Mouse (Mus musculus) forebrain, embryonic 11.5 days (tissue): ENCODE results near the gene Ogfrl1. TPM values are rescaled to one million over a fixed set of nuclear protein-coding genes. Genes with fewer than 3 reads are reported as not detected.
A peak's percentile ranks its signal among the peaks of the same experiment; 100 is the strongest.
"Not testable (repeated sequence)": the region's sequence is repeated elsewhere in the genome, so short reads cannot be mapped to it uniquely, and the experiment has no call there.

Source experiments
- ATAC-seq: fragments of 200-750 bp; cut with Nextera tagmentation; replicated peaks from 2 replicates; pipeline ENCODE4 v1.8.0; 2017; ENCODE audit warnings: moderate TSS enrichment; ENCODE audit not compliant: low FRiP score
- DNase-seq: peaks from one replicate; pipeline ENCODE4 v3.0.0-alpha.2; 2017; ENCODE audit warnings: low spot score
- H3K27ac ChIP-seq: fragments of 300-500 bp; sonication (generic); 2 replicates; pipeline ENCODE4 v1.5.1; 2014; ENCODE audit warnings: low read depth, low read length
- H3K27me3 ChIP-seq: fragments of 300-500 bp; sonication (generic); 2 replicates; pipeline ENCODE4 v1.6.1; 2014; ENCODE audit warnings: mild to moderate bottlenecking, low read length, mixed read lengths; ENCODE audit not compliant: control insufficient read depth, insufficient read depth
- H3K36me3 ChIP-seq: fragments of 300-500 bp; sonication (generic); 2 replicates; pipeline ENCODE4 v1.6.1; 2014; ENCODE audit warnings: mild to moderate bottlenecking, low read length, moderate library complexity, mixed read lengths; ENCODE audit not compliant: control insufficient read depth, insufficient read depth
- H3K4me1 ChIP-seq: fragments of 300-500 bp; sonication (generic); replicated peaks from 2 replicates; pipeline ENCODE4 v1.6.1; 2014; ENCODE audit warnings: low read length, mixed read lengths; ENCODE audit not compliant: control insufficient read depth, insufficient read depth
- H3K4me2 ChIP-seq: fragments of 300-500 bp; sonication (generic); 2 replicates; pipeline ENCODE4 v1.6.1; 2014; ENCODE audit warnings: low read depth, mild to moderate bottlenecking, low read length, moderate library complexity, mixed read lengths; ENCODE audit not compliant: severe bottlenecking
- H3K4me3 ChIP-seq: fragments of 300-500 bp; sonication (generic); 2 replicates; pipeline ENCODE4 v1.5.1; 2014; ENCODE audit warnings: low read depth, low read length
- H3K9ac ChIP-seq: fragments of 300-500 bp; sonication (generic); 2 replicates; pipeline ENCODE4 v1.6.1; 2014; ENCODE audit warnings: low read length
- H3K9me3 ChIP-seq: fragments of 300-500 bp; sonication (generic); 2 replicates; pipeline ENCODE4 v1.6.1; 2016; ENCODE audit warnings: low read length, mixed read lengths; ENCODE audit not compliant: control insufficient read depth
- WGBS: fragments of 180-500 bp; shearing (Covaris S2); extraction: QIAGEN DNeasy Blood & Tissue Kit; methylation state at CpG from one replicate; pipeline ENCODE4 v1.1.7; 2014; 5-methylcytosine and 5-hydroxymethylcytosine counted together
- polyA plus RNA-seq: library from polyadenylated mRNA; unstranded; fragments of >200 nt; fragmentation: Nextera tagmentation; extraction: Ambion mirVana; gene quantifications from 2 replicates; pipeline ENCODE4 v1.2.1, GENCODE M21; 2014

Ogfrl1 gene
- polyA plus RNA-seq, 1 experiment from 2014 or later = 12.0 TPM

DNA sequence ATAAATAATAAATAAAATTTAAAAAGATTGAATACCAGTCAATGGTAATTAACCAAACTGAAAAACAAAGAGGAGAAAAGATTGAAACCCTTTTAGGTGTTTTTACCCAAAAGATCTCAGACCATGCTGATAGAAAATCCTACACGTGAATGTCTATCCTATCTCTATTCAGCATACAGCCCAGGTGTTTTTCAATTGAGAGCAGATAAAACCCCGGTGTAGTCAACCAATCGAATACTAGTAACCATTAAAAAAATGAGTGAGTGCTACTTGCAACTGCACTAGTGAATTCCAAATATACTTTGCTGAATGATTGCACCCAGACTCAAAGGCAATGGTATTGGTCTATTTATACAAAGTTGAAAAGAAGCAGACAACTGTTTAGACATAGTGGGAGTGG lies 4.8 kb upstream of the Ogfrl1 start:
- Histone ChIP-seq H3K9ac (no peak overlapping the region), H3K4me1 (no peaks in the 10 kb centered on the region), H3K4me2 (no peak overlapping the region), H3K36me3 (no peaks in the 10 kb centered on the region), H3K27ac (no peak overlapping the region), H3K27me3 (no peaks in the 10 kb centered on the region), H3K9me3 (no peaks in the 10 kb centered on the region), H3K4me3 (no peak overlapping the region)
- 91% methylated on average over 3 of the region's 3 CpGs for WGBS
- no peak for DNase-seq
- no peak for ATAC-seq

DNA sequence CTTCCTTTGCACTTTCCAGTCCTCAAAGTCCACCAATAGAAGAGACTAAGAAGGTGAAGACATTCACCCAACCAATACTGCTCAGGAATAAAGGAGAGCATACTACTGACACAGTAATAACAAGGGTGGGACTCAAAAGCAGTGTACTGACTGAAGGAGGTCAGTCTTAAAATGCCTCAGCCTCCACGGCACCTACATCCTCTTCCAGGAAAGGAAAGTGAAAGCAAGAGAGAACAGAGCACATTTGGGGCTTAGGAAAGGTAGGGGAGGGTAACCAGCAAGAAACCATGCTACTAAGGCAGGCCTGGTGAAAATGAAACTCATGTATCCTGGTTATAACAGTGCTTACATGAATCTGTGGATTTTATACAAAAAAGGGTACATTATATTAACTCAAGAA lies 2.0 kb upstream of the Ogfrl1 start:
- WGBS = 83% methylated on average over 1 of the region's 1 CpGs
- ATAC-seq (no peak), DNase-seq (no peak)
- no peak overlapping the region for H3K27ac ChIP-seq
- H3K4me2 ChIP-seq = no peak overlapping the region
- no peak overlapping the region for H3K4me3 ChIP-seq
- no peaks in the 10 kb centered on the region for H3K9me3 ChIP-seq
- H3K36me3 ChIP-seq = no peaks in the 10 kb centered on the region
- H3K27me3 ChIP-seq = no peaks in the 10 kb centered on the region
- H3K9ac ChIP-seq = no peak overlapping the region
- H3K4me1 ChIP-seq = no peaks in the 10 kb centered on the region

- not testable (repeated sequence) for H3K27ac ChIP-seq, H3K4me3 ChIP-seq, ATAC-seq, DNase-seq, H3K4me2 ChIP-seq, H3K9ac ChIP-seq, H3K36me3 ChIP-seq, H3K4me1 ChIP-seq, H3K9me3 ChIP-seq, H3K27me3 ChIP-seq
- WGBS = 80% methylated on average over 2 of the region's 2 CpGs
Observed at GRCm38 (mm10) chr1:23394356-23394755, 3.2 kb downstream of the Ogfrl1 start.

GRCm38 (mm10) chr1:23391744-23392143 lies 5.8 kb downstream of the Ogfrl1 start:
- no peak overlapping the region for H3K4me2 ChIP-seq
- H3K4me1 ChIP-seq = no peaks in the 10 kb centered on the region
- no peak for ATAC-seq
- H3K27me3 ChIP-seq = no peaks in the 10 kb centered on the region
- H3K27ac ChIP-seq = no peak overlapping the region
- no peak overlapping the region for H3K9ac ChIP-seq
- no peak for DNase-seq
- no peaks in the 10 kb centered on the region for H3K36me3 ChIP-seq
- H3K4me3 ChIP-seq = no peak overlapping the region
- no peaks in the 10 kb centered on the region for H3K9me3 ChIP-seq
- 88% methylated on average over 7 of the region's 7 CpGs for WGBS

DNA sequence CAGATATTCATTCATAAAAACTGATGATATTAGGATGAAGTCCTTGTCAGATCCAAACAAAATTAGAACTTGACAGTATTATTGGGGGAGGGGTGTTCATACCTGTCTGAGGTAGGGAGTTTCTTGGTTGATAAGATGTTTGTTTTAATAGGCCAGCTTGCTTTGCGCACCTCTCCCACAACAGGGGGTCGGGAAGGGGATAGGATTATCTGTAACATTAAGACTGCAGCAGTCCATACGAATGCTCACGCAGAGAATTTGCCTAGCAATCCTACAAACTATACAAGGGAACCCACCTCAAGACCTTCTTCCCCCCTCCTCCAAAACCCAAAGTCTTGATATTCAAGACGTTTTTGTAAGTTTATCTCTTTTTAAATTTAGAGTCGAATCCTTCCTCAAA lies 13.2 kb downstream of the Ogfrl1 start:
- ATAC-seq (no peak), DNase-seq (no peak)
- WGBS = 84% methylated on average over 6 of the region's 6 CpGs
- no peak overlapping the region for H3K4me2 ChIP-seq
- H3K4me1 ChIP-seq = peaks cover 6% of the 10 kb centered on the region; the same call in 1 of the 2 replicates
- no peak overlapping the region for H3K4me3 ChIP-seq
- no peaks in the 10 kb centered on the region for H3K36me3 ChIP-seq
- H3K27ac ChIP-seq = no peak overlapping the region
- no peaks in the 10 kb centered on the region for H3K27me3 ChIP-seq
- no peaks in the 10 kb centered on the region for H3K9me3 ChIP-seq
- no peak overlapping the region for H3K9ac ChIP-seq

- Histone ChIP-seq H3K9me3 (no peaks in the 10 kb centered on the region), H3K36me3 (no peaks in the 10 kb centered on the region), H3K4me2 (peak overlapping the region; percentile 96), H3K4me1 (peaks cover 6% of the 10 kb centered on the region; the same call in 1 of the 2 replicates), H3K27ac (peak overlapping the region; percentile 50), H3K4me3 (peak overlapping the region; percentile 83), H3K9ac (peak overlapping the region; percentile 84), H3K27me3 (no peaks in the 10 kb centered on the region)
- DNase-seq (peak; percentile 97), ATAC-seq (peak; percentile 96)
- under 1% methylated on average over 53 of the region's 93 CpGs for WGBS
Observed at GRCm38 (mm10) chr1:23382806-23383653, 14.5 kb downstream of the Ogfrl1 start.

DNA sequence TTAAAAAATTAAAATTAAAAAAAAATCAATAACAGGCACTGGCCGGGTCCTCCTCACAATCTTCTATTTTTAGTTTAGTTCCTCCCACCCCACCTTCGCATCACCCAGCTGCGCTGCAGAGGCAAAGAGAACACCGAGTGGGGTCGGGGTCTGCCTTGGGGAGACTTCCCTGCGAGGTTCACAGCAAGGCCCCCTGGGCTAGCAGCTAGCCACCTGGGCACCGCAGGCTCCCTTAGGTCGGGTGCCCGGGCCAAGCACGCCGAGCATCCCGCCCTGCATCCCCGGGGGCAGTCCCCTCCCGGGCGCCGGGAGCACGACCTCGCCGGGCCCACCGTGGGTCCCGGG lies 15.1 kb downstream of the Ogfrl1 start:
- peak overlapping the region; percentile 83 for H3K4me3 ChIP-seq
- H3K27ac ChIP-seq = peak overlapping the region; percentile 50; the same call in 1 of the 2 replicates
- peak; percentile 34; the same call in 1 of the 2 replicates for ATAC-seq
- H3K36me3 ChIP-seq = no peaks in the 10 kb centered on the region
- peak overlapping the region; percentile 96 for H3K4me2 ChIP-seq
- under 1% methylated on average over 21 of the region's 21 CpGs for WGBS
- no peaks in the 10 kb centered on the region for H3K27me3 ChIP-seq
- H3K4me1 ChIP-seq = peaks cover 6% of the 10 kb centered on the region; the same call in 1 of the 2 replicates
- no peak for DNase-seq
- peak overlapping the region; percentile 84 for H3K9ac ChIP-seq
- H3K9me3 ChIP-seq = no peaks in the 10 kb centered on the region

DNA sequence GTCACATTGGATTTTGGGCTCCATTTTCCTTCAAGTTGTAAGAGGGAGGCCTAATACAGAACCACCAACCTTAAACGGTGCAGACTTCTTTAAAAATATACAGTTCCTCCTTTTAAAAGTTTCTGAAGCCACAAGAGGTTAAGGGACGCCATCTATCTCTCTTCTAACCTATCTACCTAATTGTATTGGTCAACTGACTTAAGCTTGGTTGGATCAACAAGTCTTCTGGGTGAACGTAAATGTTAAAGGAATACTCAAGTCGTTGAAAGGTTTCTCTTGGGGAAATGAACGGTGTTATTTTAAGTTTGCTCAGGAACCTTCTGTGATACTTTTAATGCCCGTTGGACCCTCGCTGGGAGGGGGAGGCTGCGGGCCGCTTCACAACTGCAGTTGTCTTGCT lies 15.5 kb downstream of the Ogfrl1 start:
- no peaks in the 10 kb centered on the region for H3K27me3 ChIP-seq
- no peak overlapping the region for H3K27ac ChIP-seq
- WGBS = 16% methylated on average over 9 of the region's 9 CpGs
- H3K4me3 ChIP-seq = peak overlapping the region; percentile 83
- H3K36me3 ChIP-seq = no peaks in the 10 kb centered on the region
- H3K4me2 ChIP-seq = peak overlapping the region; percentile 96
- H3K9me3 ChIP-seq = no peaks in the 10 kb centered on the region
- no peak overlapping the region; the same call in 1 of the 2 replicates for H3K9ac ChIP-seq
- DNase-seq = no peak
- H3K4me1 ChIP-seq = peaks cover 6% of the 10 kb centered on the region; the same call in 1 of the 2 replicates
- no peak for ATAC-seq
